Mouse (Mus musculus) limb, embryonic 15.5 days (tissue): ENCODE data around the gene Cenpf. TPM values are rescaled to one million over a fixed set of nuclear protein-coding genes. Genes with fewer than 3 reads are reported as not detected.

Source experiments
- ATAC-seq: fragments of 200-750 bp; cut with Nextera tagmentation; 2 replicates; pipeline ENCODE4 v1.8.0; 2017; ENCODE audit warnings: low read depth, moderate TSS enrichment; ENCODE audit not compliant: insufficient number of reproducible peaks, low FRiP score, low TSS enrichment
- H3K27ac ChIP-seq: fragments of 300-500 bp; sonication (generic); 2 replicates; pipeline ENCODE4 v1.5.1; 2015; ENCODE audit warnings: moderate library complexity, mild to moderate bottlenecking, inconsistent platforms
- H3K27me3 ChIP-seq: fragments of 300-500 bp; sonication (generic); 2 replicates; pipeline ENCODE4 v1.6.1; 2015; ENCODE audit warnings: inconsistent platforms
- H3K36me3 ChIP-seq: fragments of 300-500 bp; sonication (generic); 2 replicates; pipeline ENCODE4 v1.6.1; 2015; ENCODE audit warnings: inconsistent platforms
- H3K4me1 ChIP-seq: fragments of 300-500 bp; sonication (generic); 2 replicates; pipeline ENCODE4 v1.6.1; 2015; ENCODE audit warnings: inconsistent platforms
- H3K4me2 ChIP-seq: fragments of 300-500 bp; sonication (generic); 2 replicates; pipeline ENCODE4 v1.6.1; 2015; ENCODE audit warnings: mild to moderate bottlenecking, inconsistent platforms
- H3K4me3 ChIP-seq: fragments of 300-500 bp; sonication (generic); 2 replicates; pipeline ENCODE4 v1.5.1; 2015; ENCODE audit warnings: mild to moderate bottlenecking, inconsistent platforms
- H3K9ac ChIP-seq: fragments of 300-500 bp; sonication (generic); 2 replicates; pipeline ENCODE4 v1.6.1; 2015; ENCODE audit warnings: inconsistent platforms
- H3K9me3 ChIP-seq: fragments of 300-500 bp; sonication (generic); 2 replicates; pipeline ENCODE4 v1.6.1; 2016; ENCODE audit warnings: inconsistent platforms
- WGBS: fragments of 180-500 bp; shearing (Covaris S2); methylation state at CpG from one replicate; pipeline ENCODE4 v1.1.7; 2015; 5-methylcytosine and 5-hydroxymethylcytosine counted together
- polyA plus RNA-seq: library from polyadenylated mRNA; unstranded; fragments of >200 nt; fragmentation: Nextera tagmentation; extraction: Ambion mirVana; gene quantifications from 2 replicates; pipeline ENCODE4 v1.2.1, GENCODE M21; 2015

Cenpf gene
- polyA plus RNA-seq, 1 experiment from 2014 or later: 65.8 TPM

DNA sequence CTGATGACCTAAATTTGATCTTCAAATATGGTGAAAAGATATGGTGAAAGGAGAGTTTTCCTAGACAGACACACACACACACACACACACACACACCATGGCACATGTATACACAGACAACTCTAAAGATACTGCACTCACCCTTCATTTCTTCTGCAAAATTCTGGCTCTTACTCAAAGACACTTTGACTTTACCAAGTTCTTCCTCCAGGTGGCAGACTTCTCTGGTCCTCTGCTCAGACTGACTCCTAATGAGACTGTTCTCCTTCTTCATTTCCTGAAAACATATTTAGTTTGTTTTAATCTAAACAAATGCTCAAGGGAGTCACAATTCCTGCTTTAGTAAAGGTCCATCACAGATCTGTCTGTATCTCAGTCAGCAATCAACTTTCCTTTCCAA, 26.0 kb downstream of the Cenpf start:
- no peak for ATAC-seq
- Histone ChIP-seq H3K9ac (no peak overlapping the region), H3K9me3 (no peaks in the 10 kb centered on the region), H3K36me3 (peaks cover 45% of the 10 kb centered on the region), H3K27me3 (no peaks in the 10 kb centered on the region), H3K4me1 (no peaks in the 10 kb centered on the region), H3K4me3 (no peak overlapping the region), H3K27ac (no peak overlapping the region), H3K4me2 (no peak overlapping the region)

DNA sequence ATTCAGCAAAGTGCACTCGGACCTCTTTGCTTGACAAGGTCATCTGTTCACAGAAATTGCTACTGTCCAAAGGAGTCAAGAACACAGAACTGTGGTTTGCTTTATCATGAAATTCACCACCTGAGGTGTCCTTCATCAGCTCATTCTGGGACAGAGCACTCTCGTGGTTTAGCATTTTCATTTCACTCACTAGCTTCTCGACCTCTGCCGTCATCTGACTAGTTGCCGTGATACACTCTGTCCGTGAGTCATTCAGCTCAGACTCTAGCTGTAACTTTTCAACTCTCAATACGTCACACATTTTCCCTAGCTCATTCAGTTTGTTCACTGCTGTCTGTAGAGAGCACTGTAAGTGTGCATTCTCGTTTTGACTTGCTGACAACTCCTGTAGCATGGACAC, 30.5 kb downstream of the Cenpf start:
- no peaks in the 10 kb centered on the region for H3K9me3 ChIP-seq
- peaks cover 60% of the 10 kb centered on the region for H3K36me3 ChIP-seq
- no peaks in the 10 kb centered on the region for H3K27me3 ChIP-seq
- H3K27ac ChIP-seq: no peak overlapping the region
- H3K4me2 ChIP-seq: no peak overlapping the region
- H3K4me1 ChIP-seq: no peaks in the 10 kb centered on the region
- H3K4me3 ChIP-seq: no peak overlapping the region
- ATAC-seq: no peak
- WGBS: 90% methylated on average over 8 of the region's 8 CpGs
- H3K9ac ChIP-seq: no peak overlapping the region

DNA sequence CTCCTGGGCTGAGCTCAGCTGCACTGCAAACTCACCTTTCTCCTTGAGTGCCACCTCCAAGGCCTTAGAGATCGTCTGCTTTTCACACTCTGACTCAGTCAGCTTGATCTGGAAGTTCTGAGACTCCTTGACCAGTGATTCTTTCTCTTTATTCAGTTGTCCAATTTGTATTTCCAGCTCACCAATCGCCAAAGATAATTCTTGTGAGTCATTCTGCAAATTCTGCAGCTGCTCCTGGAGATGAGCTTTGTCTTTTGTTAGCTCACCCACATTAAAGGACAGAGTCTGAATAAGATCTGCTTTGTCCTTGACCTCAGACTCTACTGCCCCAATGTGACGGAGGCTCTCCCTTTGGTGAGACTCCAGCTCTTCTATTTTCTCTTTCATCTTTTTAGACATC, 34.1 kb downstream of the Cenpf start:
- no peaks in the 10 kb centered on the region for H3K27me3 ChIP-seq
- no peak overlapping the region for H3K27ac ChIP-seq
- no peaks in the 10 kb centered on the region for H3K9me3 ChIP-seq
- H3K9ac ChIP-seq: no peak overlapping the region
- H3K4me3 ChIP-seq: no peak overlapping the region
- H3K4me2 ChIP-seq: no peak overlapping the region
- no peak for ATAC-seq
- WGBS: 88% methylated on average over 3 of the region's 3 CpGs
- peaks cover 66% of the 10 kb centered on the region for H3K36me3 ChIP-seq
- no peaks in the 10 kb centered on the region for H3K4me1 ChIP-seq

DNA sequence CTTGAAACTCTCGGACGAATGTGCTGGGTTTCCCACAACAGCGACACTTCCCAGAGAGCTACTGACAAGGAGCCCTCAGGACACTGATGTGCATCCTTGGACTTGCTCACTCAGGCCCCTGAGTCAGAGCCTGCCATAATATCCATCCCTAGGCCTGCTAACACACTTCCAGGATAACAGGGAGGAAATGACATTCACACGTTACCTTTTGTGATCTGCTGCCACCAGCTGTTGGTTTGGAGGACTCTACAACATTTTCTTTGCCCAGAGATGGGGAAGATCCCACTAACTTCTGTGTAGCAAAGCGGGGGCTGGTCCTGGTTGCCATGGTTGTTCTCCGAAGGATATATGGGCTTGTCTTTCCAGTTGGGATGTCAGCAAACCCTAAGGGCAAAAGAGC, 41.3 kb downstream of the Cenpf start:
- Histone ChIP-seq H3K4me1 (no peaks in the 10 kb centered on the region), H3K27ac (no peak overlapping the region), H3K4me2 (no peak overlapping the region), H3K9me3 (no peaks in the 10 kb centered on the region), H3K27me3 (no peaks in the 10 kb centered on the region), H3K36me3 (peaks cover 64% of the 10 kb centered on the region), H3K4me3 (no peak overlapping the region), H3K9ac (no peak overlapping the region)
- WGBS: 77% methylated on average over 6 of the region's 6 CpGs
- ATAC-seq: no peak

DNA sequence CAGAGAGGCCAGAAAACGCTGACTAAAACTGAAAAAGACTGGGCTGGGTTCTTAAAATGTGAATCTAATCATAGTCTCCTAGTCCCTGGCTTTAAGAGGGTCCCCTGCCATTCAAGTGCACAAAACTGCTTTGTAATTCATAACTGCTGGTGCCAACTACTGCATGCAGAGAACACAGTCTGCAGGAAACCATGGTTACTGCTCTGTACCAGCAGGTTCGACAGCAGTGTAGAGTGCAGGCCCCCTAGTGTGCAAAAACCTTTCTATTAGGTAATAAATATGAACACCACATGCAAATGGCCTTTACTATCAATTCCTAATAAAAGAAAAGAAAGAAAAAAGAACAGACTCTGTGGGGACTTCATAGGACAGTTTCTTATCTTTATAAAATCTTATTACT, 42.5 kb downstream of the Cenpf start:
- H3K9ac ChIP-seq: no peak overlapping the region
- no peak for ATAC-seq
- no peaks in the 10 kb centered on the region for H3K4me1 ChIP-seq
- H3K4me3 ChIP-seq: no peak overlapping the region
- peaks cover 66% of the 10 kb centered on the region for H3K36me3 ChIP-seq
- no peaks in the 10 kb centered on the region for H3K9me3 ChIP-seq
- no peak overlapping the region for H3K4me2 ChIP-seq
- H3K27ac ChIP-seq: no peak overlapping the region
- no peaks in the 10 kb centered on the region for H3K27me3 ChIP-seq
- 53% methylated on average over 2 of the region's 2 CpGs for WGBS

DNA sequence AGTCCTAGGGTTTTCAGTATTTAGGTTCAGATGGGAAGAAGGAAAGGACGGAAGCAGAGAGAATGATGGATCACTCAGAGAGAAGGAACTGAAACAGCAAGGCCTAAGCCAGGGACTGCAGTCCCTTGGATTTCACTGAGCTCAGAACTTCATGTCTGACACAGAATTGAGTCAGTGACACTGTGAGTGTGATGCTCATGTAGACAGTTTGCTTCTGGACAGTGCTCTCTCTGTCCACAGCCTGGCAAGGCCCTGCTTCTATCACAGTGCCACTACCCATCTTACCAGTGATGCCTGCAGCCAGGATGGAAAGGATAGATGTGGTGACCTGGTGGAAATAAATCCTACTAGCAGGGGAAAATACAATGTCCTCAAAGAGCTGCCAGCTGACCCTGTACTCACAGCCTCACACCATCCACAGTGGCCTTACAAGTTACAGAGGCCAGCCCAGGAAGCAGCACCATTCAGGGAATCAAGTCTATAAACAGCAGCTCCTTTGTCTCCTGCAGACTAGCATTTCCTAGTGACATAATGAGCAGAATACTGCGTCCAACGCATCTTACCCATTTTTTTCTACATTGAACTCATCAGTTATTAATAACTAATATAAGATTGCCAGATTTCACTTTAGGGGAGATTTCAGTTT, 43.1 kb downstream of the Cenpf start:
- Histone ChIP-seq H3K4me2 (no peak overlapping the region), H3K9me3 (no peaks in the 10 kb centered on the region), H3K4me3 (no peak overlapping the region), H3K4me1 (no peaks in the 10 kb centered on the region), H3K36me3 (peaks cover 66% of the 10 kb centered on the region), H3K27ac (no peak overlapping the region), H3K27me3 (no peaks in the 10 kb centered on the region), H3K9ac (no peak overlapping the region)
- no peak for ATAC-seq
- WGBS: 84% methylated on average over 3 of the region's 3 CpGs

DNA sequence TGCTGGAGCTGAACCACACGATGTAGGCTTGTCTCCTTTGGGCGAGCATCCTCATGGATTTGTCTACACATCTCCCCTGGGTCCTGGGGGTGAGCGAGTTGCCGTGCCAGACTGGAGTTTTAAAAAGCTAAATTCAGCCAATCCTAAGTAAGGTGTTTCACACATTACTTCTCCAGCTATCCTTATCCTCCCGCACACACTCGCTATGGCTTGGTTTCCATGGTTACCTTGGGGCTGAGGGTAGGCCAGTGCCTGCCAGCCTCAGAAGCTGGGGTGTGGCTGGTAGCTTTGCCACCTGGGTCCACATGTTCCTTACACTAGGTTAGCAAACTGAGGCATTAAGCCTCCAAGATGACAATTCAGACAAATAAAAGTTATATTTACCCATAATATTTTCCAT, 48.3 kb downstream of the Cenpf start:
- no peak for ATAC-seq
- H3K9ac ChIP-seq: no peak overlapping the region
- no peaks in the 10 kb centered on the region for H3K9me3 ChIP-seq
- H3K4me3 ChIP-seq: no peak overlapping the region
- WGBS: 81% methylated on average over 6 of the region's 6 CpGs
- H3K27me3 ChIP-seq: no peaks in the 10 kb centered on the region
- H3K4me2 ChIP-seq: no peak overlapping the region
- no peak overlapping the region for H3K27ac ChIP-seq
- peaks cover 28% of the 10 kb centered on the region for H3K36me3 ChIP-seq
- H3K4me1 ChIP-seq: no peaks in the 10 kb centered on the region

DNA sequence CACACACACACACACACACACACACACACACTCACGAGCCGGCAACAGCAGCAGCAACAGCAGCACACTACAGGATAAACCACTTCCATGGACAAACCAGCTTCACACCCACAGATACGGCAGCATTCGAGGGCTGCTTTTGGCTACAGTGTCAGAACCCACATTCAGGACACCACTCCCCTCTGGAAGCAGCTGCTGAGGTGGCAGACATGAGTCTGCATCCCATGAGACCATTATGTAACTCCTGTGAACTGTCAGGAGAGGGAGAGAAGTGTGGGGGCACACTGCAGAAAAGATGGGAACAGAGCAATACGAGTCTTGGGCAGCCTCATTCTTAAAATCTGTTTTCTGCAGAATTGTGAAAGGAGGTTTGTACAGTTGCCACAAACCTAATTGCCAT, 54.1 kb downstream of the Cenpf start:
- Histone ChIP-seq H3K9ac (no peak overlapping the region), H3K4me2 (no peak overlapping the region), H3K4me1 (no peaks in the 10 kb centered on the region), H3K27ac (no peak overlapping the region), H3K9me3 (no peaks in the 10 kb centered on the region), H3K4me3 (no peak overlapping the region), H3K36me3 (no peaks in the 10 kb centered on the region), H3K27me3 (no peaks in the 10 kb centered on the region)
- WGBS: 68% methylated on average over 5 of the region's 5 CpGs
- no peak for ATAC-seq

DNA sequence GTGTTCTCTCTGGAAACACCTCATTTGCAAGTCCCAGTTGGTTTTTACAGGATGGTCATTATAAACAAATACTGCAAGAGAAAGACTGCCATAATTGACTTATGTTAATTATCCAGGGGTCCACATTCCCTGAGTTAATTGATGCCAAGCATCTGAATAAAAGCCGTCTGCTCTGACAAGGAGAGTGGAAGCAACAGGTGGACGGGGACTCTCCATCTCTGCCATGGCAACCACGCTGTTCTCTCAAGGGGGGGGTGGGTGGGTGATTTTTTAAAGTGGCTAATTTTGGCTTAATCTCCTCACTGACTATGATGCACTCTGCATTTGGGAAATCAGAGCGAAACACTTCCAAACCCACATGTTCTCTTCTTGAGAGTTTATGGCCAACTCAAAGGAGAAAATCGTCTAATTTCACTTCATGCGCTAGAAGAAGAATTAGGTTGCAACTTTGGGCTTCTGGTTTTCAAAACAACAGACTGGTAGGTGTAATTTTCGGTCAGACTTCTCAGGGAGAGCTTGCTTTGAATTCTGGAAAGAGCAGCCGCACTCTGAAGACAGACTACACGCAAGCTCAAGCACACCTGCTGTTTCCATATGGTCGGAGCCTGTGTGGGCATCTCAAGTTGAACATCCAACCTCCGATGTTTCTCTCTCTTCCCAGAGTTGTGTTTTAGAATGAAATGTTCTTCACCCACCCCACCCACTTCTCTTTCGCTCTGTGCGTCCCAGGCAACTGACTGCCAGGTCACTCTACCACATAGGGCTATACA, 55.8 kb downstream of the Cenpf start:
- Histone ChIP-seq H3K9ac (no peak overlapping the region), H3K4me1 (no peaks in the 10 kb centered on the region), H3K4me2 (no peak overlapping the region), H3K36me3 (no peaks in the 10 kb centered on the region), H3K4me3 (no peak overlapping the region), H3K27ac (no peak overlapping the region), H3K27me3 (no peaks in the 10 kb centered on the region), H3K9me3 (no peaks in the 10 kb centered on the region)
- no peak for ATAC-seq
- 70% methylated on average over 13 of the region's 13 CpGs for WGBS

DNA sequence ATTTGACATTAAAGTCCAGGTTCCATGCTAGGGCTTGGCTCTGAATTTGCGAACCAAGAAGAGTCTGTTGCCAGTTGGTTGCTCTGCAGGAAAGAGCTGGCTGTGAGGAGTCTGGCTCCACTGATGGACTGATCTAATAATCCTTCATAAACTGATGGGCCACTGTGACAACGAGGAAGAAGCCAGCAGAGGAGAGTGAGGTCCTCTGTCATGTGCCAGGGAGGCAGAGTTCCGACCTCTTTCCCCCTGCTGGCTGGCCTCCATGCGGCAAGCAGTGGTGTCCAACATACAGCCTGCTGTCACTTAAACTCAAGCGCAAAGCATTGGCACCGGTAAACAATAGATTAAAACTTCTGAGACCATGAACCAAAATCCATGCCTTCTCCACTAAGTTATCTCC, 57.9 kb downstream of the Cenpf start:
- WGBS: 77% methylated on average over 6 of the region's 6 CpGs

DNA sequence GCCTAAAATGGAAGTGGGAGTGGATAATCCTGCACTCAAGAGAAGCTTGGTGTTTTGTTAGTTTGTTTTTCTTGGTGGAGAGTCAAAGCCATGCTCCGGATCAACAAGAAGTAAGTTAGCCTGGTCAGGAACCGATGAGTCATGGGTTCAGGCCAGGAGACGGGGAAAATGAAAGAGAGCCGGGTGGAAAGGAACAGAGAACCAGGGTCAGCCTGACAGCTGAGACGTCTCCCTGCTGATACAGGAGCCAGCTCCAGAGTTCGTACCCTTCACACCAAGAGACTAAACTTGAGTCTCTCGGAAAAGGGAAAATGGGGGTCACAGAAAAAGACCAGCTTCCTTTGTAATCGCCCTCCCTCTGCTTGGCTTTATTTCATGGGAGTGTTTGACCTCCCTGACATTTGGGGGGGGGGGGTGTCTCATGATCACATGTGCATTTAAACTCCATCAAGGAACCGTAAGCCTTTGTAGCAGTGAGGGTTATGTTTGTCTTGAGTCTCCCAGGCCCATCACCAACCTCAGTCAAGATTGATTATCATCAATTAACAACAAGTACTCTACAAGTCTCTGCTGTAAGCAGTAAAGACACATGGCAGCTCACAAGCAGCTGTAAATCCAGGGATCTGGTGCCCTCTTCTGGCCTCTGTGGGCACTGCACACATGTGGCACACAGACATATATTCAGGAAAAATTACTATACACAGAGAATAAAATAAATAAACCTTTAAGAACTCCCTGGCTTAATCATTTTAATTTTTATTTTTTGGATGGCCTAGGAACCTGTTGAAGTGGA, 59.7 kb downstream of the Cenpf start:
- WGBS: 62% methylated on average over 9 of the region's 9 CpGs
- ATAC-seq: no peak
- H3K4me3 ChIP-seq: no peak overlapping the region
- no peak overlapping the region for H3K9ac ChIP-seq
- H3K4me1 ChIP-seq: no peaks in the 10 kb centered on the region
- no peaks in the 10 kb centered on the region for H3K36me3 ChIP-seq
- no peaks in the 10 kb centered on the region for H3K9me3 ChIP-seq
- no peak overlapping the region for H3K27ac ChIP-seq
- H3K27me3 ChIP-seq: no peaks in the 10 kb centered on the region
- H3K4me2 ChIP-seq: no peak overlapping the region

More for the DNA sequence above, 57.9 kb downstream of the Cenpf start:
- Histone ChIP-seq H3K4me1 (no peaks in the 10 kb centered on the region), H3K27ac (no peak overlapping the region), H3K9me3 (no peaks in the 10 kb centered on the region), H3K4me3 (no peak overlapping the region), H3K4me2 (no peak overlapping the region), H3K9ac (no peak overlapping the region), H3K27me3 (no peaks in the 10 kb centered on the region), H3K36me3 (no peaks in the 10 kb centered on the region)
- ATAC-seq: no peak

DNA sequence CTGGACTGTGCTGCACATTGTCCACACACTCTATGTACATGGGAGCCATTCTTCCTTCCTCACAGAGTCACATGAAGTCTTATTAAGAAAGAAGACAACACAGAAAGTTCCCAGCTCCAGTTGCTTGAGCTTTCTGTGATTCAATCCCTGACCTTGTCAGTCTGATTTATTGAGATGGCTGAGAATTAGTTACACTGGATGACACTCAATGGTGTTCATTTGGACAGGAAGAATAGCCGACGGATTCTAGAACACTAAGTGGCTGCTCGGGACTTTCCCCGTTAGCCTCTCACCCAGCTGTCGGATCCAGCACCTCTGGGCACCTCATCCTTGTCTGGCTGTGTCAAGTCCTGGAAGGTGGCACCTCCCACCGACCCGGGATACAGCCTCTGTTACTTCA, 63.1 kb downstream of the Cenpf start:
- no peak overlapping the region for H3K9ac ChIP-seq
- no peak overlapping the region for H3K27ac ChIP-seq
- no peaks in the 10 kb centered on the region for H3K27me3 ChIP-seq
- ATAC-seq: no peak
- no peak overlapping the region for H3K4me3 ChIP-seq
- H3K4me2 ChIP-seq: no peak overlapping the region
- no peaks in the 10 kb centered on the region for H3K9me3 ChIP-seq
- 79% methylated on average over 7 of the region's 7 CpGs for WGBS
- no peaks in the 10 kb centered on the region for H3K4me1 ChIP-seq
- no peaks in the 10 kb centered on the region for H3K36me3 ChIP-seq
